Mouse (Mus musculus) layer of hippocampus, adult 9-11 months (tissue): ENCODE measurements around the gene Slc25a10.

Experiments
- DNase-seq: peaks from one replicate; pipeline ENCODE4 v3.0.0; 2022

Gene Slc25a10

GRCm38 (mm10) chr11:120491317-120492023 is at the start of gene Slc25a10:
Slc25a10 (plus strand) TSS chr11:120491840.
- DNase-seq, result peak; percentile 91

GRCm38 (mm10) chr11:120442344-120442743 is 49.3 kb upstream of the Slc25a10 start, which contains the start of gene Tspan10:
Tspan10 (plus strand) TSS chr11:120442644.
- no peak for DNase-seq

DNA sequence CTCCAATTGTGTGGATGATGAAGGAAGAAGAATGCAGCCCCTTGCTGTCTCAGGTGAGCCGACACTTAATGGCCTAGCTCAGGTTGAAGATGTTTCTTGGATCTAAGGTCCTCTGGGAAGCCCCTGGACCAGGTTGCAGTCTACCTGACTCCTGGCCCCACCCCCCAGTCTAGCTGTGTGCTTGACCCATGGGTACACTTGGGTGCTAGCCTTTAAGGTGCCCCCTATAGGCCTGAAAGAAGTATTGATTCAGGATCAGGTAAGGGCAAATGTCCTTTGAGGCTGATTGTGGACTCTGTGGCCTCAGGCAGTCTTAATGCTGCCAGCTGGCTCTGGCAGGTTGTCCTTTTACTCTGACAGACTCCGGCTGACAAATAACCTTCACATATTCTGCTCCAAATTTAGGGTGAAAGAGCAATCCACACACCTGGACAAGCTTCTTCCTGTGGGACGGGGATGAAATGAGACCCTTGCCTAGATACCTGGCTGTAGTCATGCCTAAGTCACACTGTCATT is 48.8 kb upstream of the Slc25a10 start:
- no peak for DNase-seq

GRCm38 (mm10) chr11:120444106-120444505 is 47.5 kb upstream of the Slc25a10 start:
- no peak for DNase-seq

GRCm38 (mm10) chr11:120445475-120445874 is 46.2 kb upstream of the Slc25a10 start:
- no peak for DNase-seq

- no peak for DNase-seq
Observed at GRCm38 (mm10) chr11:120447179-120447578, 44.5 kb upstream of the Slc25a10 start.

- no peak for DNase-seq
Observed at GRCm38 (mm10) chr11:120452246-120452645, 39.4 kb upstream of the Slc25a10 start.

DNA sequence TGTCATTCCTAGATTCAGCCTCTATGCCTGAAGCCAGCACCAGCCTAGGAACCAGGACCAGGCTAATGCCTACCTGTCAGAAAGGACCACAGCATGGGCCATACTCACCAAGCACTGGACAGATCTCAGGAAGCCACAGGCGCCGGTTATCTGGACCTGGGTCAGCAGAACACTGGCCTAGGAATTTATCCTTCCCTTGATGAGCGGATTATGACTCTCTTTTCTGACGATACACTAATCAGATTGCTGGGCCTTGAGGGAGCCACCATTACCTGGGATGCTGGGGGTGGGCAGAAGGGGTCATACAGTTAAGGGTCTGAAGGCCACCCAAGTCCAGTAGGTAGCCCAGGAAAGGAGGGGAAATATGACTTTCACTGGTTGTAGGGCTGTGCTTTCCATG is 38.3 kb upstream of the Slc25a10 start, which contains the start of gene Pde6g:
Pde6g (minus strand) TSS at position 195 of the 400 bp plus-strand sequence.
- DNase-seq, result no peak

DNA sequence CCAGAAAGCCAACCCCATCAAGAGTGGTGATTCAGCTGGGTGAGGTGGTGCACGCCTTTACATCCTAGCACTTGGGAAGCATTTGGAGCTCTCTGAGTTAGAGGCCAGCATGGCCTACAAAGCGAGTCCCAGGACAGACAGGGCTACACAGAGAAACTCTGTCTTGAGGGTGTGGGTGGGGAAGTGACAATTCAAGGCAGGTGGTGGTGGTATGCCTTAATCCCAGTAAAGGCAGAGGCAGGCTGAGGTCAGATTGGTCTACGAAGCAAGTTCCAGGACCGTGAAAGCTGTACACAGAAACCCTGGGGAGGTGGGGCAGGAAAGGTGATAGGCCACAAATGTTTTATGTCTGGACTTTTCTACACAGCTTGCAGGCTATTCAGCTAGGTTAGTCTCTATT is 36.7 kb upstream of the Slc25a10 start:
- no peak for DNase-seq

GRCm38 (mm10) chr11:120455413-120455812 is 36.2 kb upstream of the Slc25a10 start:
- no peak for DNase-seq

- DNase-seq, result no peak
Observed at GRCm38 (mm10) chr11:120457370-120457769, 34.3 kb upstream of the Slc25a10 start.

GRCm38 (mm10) chr11:120457772-120458751 is 33.6 kb upstream of the Slc25a10 start, which contains the start of the genes Oxld1 and Ccdc137:
Oxld1 (minus strand) TSS chr11:120458068.
Ccdc137 (plus strand) TSS chr11:120458115.
- peak; percentile 76 for DNase-seq

GRCm38 (mm10) chr11:120458847-120459597 is 32.6 kb upstream of the Slc25a10 start:
- no peak for DNase-seq

DNA sequence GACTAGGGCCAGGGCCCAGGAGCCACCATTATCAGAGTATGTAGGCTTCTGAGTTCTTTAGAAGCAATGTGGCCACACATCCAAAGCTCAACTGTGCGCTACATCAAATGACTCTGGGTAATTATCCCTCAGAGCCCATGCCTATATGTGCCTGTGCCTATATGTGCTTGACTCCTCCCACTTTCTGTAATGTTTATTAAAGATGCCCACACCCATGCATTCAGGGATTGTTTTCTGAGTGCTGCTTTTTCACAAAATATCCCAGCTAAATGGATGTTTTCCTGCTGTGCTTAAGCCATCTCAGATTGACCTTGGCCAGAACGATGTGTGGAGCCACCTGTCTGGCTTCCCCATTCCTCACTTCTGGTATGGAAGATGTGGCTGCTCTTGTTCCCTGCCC is 28.1 kb upstream of the Slc25a10 start:
- DNase-seq, result no peak

DNA sequence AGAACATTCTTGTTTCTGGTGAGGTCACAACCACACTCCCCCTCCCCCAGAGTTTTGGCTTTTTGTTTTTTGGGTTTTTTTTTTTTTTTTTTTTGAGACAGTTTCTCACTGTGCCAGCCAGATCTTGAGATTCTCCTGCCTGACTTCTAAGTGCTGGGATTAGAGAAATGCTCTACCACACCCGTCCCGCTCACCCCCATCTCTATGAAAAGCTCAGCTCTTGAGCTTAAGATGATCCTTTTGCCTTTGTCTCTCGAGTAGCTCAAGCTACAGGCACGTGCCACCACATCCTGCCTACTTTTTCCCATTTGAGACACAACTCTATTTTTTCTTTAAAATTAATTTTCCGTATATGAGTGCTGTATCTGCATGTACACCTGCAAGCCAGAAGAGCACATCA is 27.3 kb upstream of the Slc25a10 start:
- no peak for DNase-seq

DNA sequence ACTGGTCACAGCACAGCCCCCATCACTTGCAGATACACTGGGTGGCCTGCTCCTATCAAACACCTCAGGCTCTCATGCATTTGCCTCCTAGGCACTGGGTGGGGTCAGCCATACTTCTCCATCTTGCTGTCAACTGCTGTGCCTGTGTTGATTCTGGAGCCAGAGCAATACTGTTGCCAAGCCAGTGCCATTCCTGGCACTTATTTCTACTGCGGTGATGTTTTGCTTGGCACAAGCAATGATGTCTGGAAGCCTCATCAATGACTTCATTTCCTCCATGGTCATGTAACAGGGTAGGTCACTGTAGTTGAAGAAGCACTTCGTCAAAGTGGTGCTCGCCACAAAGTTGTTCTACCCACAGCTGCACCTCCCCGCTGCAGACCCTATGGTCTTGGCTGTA is 26.1 kb upstream of the Slc25a10 start:
- no peak for DNase-seq

DNA sequence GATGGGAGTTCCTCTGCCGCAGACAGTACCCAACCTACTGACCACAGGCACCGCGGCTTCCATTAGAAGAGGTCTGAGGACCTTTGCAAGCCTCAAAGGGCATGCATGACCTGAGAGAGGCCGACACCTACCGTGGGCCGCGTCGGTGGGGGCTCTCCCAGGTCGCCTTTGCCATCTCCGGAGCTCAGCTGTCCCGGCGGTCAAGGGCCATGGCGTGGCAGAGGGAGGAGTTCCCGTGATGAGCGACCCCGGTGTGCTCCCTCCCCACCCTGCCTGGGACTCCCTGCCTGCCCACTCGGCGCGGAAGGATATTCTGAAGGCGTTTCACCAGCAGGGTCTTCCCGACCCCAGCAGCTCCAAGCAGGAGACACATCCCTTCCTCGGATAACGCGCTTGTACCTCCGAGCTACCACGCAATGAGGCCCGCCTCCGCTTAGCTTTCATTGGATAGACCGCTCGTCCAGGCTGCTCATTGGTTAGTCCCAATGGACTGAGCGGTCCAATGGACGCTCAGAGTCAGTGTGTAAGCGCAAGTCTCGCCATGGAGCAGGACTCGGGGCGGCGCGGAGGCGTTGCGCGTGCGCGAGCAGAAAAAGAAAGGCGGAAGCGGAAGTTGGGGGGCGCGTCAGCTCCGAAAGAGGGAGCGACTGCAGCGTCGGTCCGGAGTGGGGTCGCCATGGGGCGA is 24.4 kb upstream of the Slc25a10 start, which contains the start of gene Arl16:
Arl16 (minus strand) TSS at position 557 of the 685 bp plus-strand sequence.
- DNase-seq, result peak; percentile 97

GRCm38 (mm10) chr11:120467736-120468092 is 23.9 kb upstream of the Slc25a10 start:
- no peak for DNase-seq

DNA sequence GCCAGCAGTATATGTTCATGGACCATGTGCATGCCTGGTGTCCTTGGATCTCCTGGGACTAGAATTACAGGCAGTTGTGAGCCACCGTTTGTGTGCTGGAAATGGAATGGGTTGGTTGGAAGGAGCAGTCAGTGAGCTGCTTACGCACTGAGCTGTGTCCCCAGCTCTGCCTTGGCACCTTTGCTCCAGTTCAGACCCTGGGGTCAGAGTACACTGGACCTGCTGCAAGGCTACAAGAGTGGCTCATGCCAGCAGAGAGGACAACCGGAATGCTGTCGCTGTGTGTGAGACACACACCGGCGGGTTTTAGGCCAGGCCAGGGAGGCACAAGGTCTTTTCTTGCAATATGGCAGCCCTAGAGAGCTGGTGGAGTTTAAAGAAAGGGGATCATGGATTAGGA is 19.6 kb upstream of the Slc25a10 start:
- no peak for DNase-seq

DNA sequence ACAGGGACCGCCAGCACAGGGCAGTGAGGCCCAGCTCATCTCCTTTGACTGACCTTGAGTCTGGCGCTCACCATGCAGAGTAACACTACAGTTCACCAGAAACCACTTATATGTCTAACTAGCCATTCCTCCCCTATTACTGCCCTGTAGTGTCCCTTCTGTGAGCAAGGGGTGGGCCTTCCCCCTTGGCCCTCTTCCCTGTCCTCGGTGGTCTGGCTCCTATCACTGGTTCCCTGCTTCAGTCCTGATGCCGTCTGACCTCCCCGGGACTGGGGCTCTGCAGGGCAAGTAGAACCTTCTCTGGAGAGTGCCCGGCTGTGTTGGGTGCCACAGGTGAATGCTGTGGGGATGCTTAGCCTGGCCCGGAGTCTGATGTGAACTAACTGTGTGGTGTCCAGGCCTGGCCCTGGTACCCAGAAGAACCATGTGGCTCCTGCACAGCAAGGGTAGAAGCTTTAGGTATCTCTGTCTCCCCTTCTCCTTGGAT is 8.1 kb upstream of the Slc25a10 start:
- DNase-seq, result no peak

DNA sequence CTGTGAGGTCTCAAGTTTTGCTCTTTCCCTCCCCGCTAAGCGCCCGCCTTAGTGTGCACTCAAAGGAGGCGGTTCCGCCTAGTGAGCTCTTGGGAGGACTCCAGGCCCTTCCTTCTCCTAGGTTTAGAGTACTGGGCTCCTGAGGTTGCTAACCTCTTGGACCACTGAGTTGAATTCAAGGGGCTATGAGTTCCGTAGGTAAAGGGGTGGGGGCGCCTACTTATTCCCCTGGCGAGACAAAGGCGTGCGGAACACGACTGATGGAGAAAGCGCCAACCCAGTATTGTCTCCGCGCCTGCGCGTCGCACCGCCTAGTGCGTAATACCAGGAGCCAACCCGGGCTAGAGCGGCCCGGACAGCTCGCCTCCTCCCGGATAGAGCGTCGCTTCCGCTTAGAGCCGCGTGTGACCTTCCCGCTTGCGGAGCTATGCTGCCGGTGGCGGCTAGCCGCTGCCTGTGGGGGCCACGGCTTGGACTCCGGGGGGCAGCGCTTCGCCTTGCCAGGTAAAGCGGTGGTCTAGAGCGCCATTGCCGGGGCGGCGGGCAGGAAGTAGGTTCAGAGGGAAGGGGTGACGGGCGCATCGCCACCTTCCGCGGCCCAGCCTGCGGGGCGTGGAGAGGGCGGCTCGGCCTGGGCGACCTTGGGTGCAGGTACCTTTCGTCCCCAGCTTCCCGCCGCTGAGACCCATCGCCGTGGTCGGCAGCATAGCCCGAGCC is 7.2 kb upstream of the Slc25a10 start, which contains the start of gene Mrpl12:
Mrpl12 (plus strand) TSS at position 349 of the 717 bp plus-strand sequence.
- peak; percentile 90 for DNase-seq
